Mouse (Mus musculus): ENCODE measurements around the gene Tpk1.

Gene Tpk1

GRCm38 (mm10) chr6:43665677-43666546 lies at the start of gene Tpk1:
TSS of gene Tpk1 (minus strand) at chr6:43666278.
- peak; percentile 95 for DNase-seq

- no peak for DNase-seq
Observed at GRCm38 (mm10) chr6:43702810-43703614, 36.9 kb upstream of the Tpk1 start.

- DNase-seq = no peak
Observed at GRCm38 (mm10) chr6:43691863-43692262, 25.8 kb upstream of the Tpk1 start.

GRCm38 (mm10) chr6:43685985-43686384 lies 19.9 kb upstream of the Tpk1 start:
- no peak for DNase-seq

GRCm38 (mm10) chr6:43682535-43682934 lies 16.5 kb upstream of the Tpk1 start:
- no peak for DNase-seq

- no peak for DNase-seq
Observed at GRCm38 (mm10) chr6:43678689-43679212, 12.7 kb upstream of the Tpk1 start.

GRCm38 (mm10) chr6:43677566-43677965 lies 11.5 kb upstream of the Tpk1 start:
- no peak for DNase-seq

GRCm38 (mm10) chr6:43676139-43676538 lies 10.1 kb upstream of the Tpk1 start:
- no peak for DNase-seq

DNA sequence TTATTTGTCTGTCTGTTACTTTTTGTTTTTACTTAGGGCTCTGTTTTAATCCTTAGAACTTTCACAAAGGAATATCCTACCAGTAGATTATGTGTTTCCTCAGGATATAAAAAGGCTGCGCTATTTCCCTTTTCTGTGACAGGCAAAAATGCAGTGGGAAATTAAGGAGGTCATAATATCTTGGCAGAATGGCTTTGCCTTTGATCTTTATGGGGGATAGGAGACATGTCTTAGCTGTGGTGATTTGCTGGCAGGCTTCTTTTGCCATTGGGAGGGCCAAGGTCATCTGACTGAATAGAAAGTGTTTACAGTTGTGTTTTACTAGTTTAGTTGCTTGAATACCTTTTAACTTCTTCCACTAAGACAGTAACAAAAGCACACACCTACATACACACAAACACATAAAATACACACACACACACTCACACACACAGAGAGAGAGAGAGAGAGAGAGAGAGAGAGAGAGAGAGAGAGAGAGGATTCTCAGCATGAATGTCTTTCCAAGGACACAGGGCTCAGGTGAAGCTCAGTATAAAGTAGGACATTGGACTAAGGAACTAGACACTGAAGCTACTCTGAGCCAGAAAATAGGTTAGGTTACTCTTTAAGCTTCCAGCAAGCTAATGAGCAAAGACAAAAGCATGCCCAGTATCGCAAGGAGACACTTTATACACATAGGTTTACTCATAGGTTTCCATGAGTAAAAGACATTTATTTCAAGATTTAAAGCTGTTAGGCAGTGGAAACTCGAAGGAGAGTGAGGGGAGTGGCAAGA lies 9.1 kb upstream of the Tpk1 start:
- DNase-seq = no peak

GRCm38 (mm10) chr6:43670939-43671338 lies 4.9 kb upstream of the Tpk1 start:
- no peak for DNase-seq

GRCm38 (mm10) chr6:43667681-43668080 lies 1.6 kb upstream of the Tpk1 start:
- DNase-seq = no peak

DNA sequence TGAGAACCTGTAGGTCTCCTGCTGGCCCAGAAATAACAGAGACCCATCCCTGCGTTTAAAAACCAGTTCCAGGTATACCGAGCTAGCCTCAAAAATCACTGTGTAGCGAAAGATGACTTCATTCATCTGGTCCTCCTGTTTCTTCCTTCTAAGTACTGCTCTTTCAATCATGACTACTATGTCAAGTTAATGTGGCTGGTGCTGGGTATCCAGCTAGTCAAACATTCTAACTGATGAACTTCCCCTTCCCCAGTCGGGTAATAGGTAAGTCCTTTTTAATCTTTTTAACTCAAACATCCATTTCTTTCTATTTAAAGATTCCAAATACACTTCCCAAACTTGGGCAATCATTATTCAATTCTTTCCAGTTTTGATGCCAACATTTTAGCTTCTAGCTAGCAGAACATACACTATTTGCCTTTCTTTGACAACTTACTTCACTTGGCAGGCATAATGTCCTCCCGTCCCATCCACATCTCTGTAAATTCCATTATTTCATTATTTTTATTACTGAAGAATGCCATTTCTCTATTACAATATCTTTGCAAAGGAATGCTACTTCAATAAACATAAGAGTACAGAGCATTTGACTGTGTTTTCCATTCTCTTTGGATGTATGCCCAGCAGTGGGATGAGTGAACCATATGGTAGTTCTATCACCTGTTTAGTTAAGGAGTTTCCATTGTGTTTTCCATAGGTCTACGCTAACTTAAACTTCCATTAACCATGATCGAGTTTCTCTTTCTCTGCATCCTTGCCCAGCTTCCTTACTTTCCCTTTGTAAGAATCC lies 728 bp upstream of the Tpk1 start:
- no peak for DNase-seq

DNA sequence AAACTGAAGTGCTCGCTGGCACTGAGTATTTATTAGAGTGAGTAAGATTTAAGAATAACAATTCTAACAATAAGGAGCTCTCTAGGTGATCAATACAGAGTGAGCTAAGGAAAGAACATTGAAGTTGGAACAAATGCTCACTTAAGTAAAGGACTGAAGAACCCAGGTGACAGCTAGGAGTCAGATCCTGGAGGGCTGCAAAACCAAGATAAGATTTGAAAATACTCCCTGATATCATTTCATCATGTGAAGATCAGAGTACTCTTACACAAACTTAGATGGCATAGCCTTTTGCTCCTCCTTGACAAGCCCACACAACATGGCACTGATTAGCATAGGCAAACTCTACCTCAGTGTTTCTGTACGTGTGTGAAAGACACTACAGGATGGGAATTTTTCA lies 4.3 kb downstream of the Tpk1 start:
- no peak for DNase-seq

- no peak for DNase-seq
Observed at GRCm38 (mm10) chr6:43658290-43658689, 7.8 kb downstream of the Tpk1 start.

DNA sequence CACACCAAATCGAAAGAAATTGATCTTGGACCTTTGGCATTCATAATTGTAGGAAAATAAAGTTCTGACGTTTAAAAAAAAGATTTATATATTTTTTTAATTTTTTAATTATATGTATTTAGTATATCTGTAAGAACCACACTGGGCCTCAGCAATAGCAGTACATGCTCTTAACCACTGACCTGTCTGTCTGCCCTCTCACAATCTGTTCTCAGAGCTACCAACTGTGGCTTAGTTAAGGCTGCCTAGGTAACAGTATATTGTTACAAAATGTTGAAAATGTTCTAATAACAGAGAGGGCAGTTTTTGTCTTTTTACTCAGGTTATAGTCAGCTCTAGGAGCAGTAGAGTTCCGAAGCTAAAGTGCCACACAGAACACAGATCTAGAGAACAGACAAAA lies 8.2 kb downstream of the Tpk1 start:
- no peak for DNase-seq

- no peak for DNase-seq
Observed at GRCm38 (mm10) chr6:43654876-43655456, 11.1 kb downstream of the Tpk1 start.

GRCm38 (mm10) chr6:43649516-43649915 lies 16.6 kb downstream of the Tpk1 start:
- DNase-seq = no peak

DNA sequence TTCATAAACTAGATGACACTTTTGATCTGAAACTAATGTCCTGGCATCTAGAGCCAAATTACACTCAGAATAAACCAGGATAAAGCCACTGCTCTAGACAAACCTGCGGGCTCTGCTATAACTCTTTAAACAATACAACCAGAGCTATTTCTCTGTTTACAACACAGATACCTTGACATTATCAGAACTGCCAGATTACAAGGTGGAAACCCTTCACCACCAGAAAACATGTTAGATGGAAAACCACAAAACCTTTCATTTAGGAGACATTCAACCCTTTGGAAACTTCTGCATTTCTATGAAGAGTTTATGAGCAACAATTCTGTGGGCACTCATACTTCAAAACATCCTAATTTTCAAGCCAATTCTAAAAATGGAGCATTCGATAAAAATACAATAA lies 20.4 kb downstream of the Tpk1 start:
- DNase-seq = no peak

DNA sequence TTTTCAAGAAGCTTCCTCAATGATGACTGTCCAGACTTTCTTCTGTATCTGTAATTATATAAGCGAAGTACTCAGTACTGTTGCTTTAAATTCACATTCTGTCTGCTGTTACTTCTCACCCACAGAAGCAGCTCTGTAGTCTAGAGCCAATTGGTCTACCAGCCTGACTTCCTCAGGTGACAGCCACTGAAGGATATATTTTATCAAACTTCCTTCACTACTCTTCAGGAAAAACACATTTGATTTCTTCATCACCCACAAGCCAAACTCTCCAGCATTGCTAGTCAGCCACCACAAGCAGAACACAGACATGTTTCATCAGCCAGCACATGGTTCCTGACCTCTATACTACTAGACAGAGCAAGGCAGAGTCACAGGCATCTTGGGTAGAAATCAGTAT lies 21.0 kb downstream of the Tpk1 start:
- DNase-seq = peak; percentile 4

GRCm38 (mm10) chr6:43643718-43644117 lies 22.4 kb downstream of the Tpk1 start:
- DNase-seq = no peak

DNA sequence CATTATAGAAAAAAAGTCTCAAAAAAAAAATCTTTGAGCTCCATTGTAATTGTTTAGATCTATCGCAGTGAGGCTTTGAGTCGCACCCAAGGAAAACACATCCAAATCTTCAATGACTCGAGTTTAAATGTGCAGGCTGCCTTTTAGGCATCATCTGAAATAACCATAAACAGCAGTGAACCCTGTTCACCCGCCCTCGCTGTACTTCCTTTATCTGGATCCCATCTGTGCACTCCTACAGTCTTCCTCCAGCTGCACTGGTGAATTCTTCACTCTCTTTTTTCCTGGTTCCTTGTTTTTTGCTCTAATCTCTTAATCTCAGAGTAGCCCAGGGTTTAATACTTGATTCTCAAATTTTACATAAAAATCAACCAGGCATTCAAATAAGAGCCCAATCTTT lies 23.7 kb downstream of the Tpk1 start:
- no peak for DNase-seq

GRCm38 (mm10) chr6:43640621-43641020 lies 25.5 kb downstream of the Tpk1 start:
- no peak for DNase-seq
